8 mouse cellular contexts compared by ENCODE assay signal in the genomic region with DNA sequence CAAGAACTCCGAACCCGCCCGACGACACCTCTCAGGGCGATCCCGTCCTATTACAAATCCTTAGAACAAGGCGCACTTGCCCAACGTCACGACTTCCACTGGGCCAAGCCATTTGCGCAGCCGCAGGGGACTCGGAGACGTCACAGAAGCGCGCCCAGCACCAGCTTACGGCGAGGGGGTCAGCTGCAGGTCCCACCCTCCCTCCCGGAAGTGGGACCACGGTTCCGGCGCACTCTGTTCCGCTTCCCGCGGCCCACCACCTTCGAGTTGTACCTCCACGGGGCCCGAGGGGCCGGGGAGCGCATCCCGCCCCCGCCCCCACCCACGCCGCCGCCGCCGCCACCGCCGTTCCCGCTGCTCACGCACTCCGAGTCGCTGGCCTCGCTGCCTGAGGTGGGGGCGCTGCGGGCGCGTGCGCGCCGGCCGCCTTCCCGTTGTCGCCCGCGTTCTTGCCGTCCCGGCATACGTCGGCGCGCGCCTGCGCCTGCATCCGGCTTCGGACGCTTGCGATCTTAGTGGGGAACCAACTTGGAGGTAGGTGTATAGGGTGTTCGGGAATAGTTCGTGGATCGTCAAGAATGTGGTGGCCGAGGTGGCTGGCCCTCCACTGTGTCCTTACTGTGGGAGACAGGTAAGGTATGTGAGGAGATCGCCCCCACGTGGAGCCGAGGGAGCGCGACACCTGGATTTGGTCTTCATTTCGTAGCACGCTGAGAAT. TPM values are rescaled to one million over a fixed set of nuclear protein-coding genes. Genes with fewer than 3 reads are reported as not detected.
DNase-seq lines count a peak whose midpoint lies in the region; ATAC-seq and TF ChIP-seq lines count a peak whose summit lies in the region.

A gene (plus strand): TSS at position 237 of the 718 bp plus-strand sequence.
A gene (minus strand): TSS at position 640 of the 718 bp plus-strand sequence.

- H3K79me3 ChIP-seq in C2C12 (ENCODE audit: low read depth): peaks cover 55% of the 10 kb centered on the region

- H3K9me3 ChIP-seq in erythroblast, embryonic 14.5 days (ENCODE audit: control insufficient read depth, low read length): no peaks in the 10 kb centered on the region
- no peaks in the 10 kb centered on the region for H3K9me3 ChIP-seq in heart, embryonic 11.5 days (replicated peaks; ENCODE audit: control insufficient read depth, low read length)
- no peaks in the 10 kb centered on the region for H3K9me3 ChIP-seq in kidney, postnatal 0 days (replicated peaks; ENCODE audit: low read length)
- no peaks in the 10 kb centered on the region for H3K9me3 ChIP-seq in liver, embryonic 11.5 days (ENCODE audit: control insufficient read depth, low read length)
- no peaks in the 10 kb centered on the region for H3K9me3 ChIP-seq in stomach, embryonic 14.5 days (ENCODE audit: control insufficient read depth, low read depth, low read length)

- peak within 1 kb of the TSS; percentile 75 for H3K4me3 ChIP-seq in C2C12 (ENCODE audit: insufficient read depth, poor library complexity, severe bottlenecking)
- H3K4me3 ChIP-seq in erythroblast, embryonic 14.5 days (replicated peaks): peak within 1 kb of the TSS; percentile 100
- H3K4me3 ChIP-seq in heart, embryonic 11.5 days (ENCODE audit: low read depth, low read length): peak within 1 kb of the TSS; percentile 70
- H3K4me3 ChIP-seq in kidney, postnatal 0 days (replicated peaks; ENCODE audit: low read depth, low read length): peak within 1 kb of the TSS; percentile 80
- peak within 1 kb of the TSS; percentile 78 for H3K4me3 ChIP-seq in liver, embryonic 11.5 days (ENCODE audit: low read depth, low read length)
- peak within 1 kb of the TSS; percentile 59 for H3K4me3 ChIP-seq in stomach, embryonic 14.5 days (ENCODE audit: low read depth, low read length)

- H3K79me2 ChIP-seq in C2C12 (ENCODE audit: control insufficient read depth, insufficient read depth): peaks cover 77% of the 10 kb centered on the region

- H3K4me1 ChIP-seq in erythroblast, embryonic 14.5 days (ENCODE audit: control insufficient read depth): peaks cover 63% of the 10 kb centered on the region
- H3K4me1 ChIP-seq in heart, embryonic 11.5 days (ENCODE audit: control insufficient read depth, insufficient read depth, low read length): peaks cover 13% of the 10 kb centered on the region
- H3K4me1 ChIP-seq in kidney, postnatal 0 days (replicated peaks; ENCODE audit: insufficient read depth, low read length): peaks cover 7% of the 10 kb centered on the region; the same call in 1 of the 2 replicates
- peaks cover 12% of the 10 kb centered on the region for H3K4me1 ChIP-seq in liver, embryonic 11.5 days (replicated peaks; ENCODE audit: control insufficient read depth, insufficient read depth, low read length)
- H3K4me1 ChIP-seq in stomach, embryonic 14.5 days (ENCODE audit: control insufficient read depth, insufficient read depth, low read length): peaks cover 19% of the 10 kb centered on the region

- under 1% methylated on average over 61 of the region's 78 CpGs for WGBS in heart, embryonic 11.5 days (ENCODE audit: insufficient replicate concordance)
- under 1% methylated on average over 53 of the region's 78 CpGs for WGBS in kidney, postnatal 0 days
- under 1% methylated on average over 78 of the region's 78 CpGs for WGBS in liver, embryonic 11.5 days
- 2% methylated on average over 63 of the region's 78 CpGs for WGBS in stomach, embryonic 14.5 days

- H3K4me2 ChIP-seq in heart, embryonic 11.5 days: peak within 1 kb of the TSS; percentile 87
- H3K4me2 ChIP-seq in kidney, postnatal 0 days (ENCODE audit: low read length): peak within 1 kb of the TSS; percentile 84
- H3K4me2 ChIP-seq in liver, embryonic 11.5 days: peak within 1 kb of the TSS; percentile 88
- H3K4me2 ChIP-seq in stomach, embryonic 14.5 days (replicated peaks; ENCODE audit: low read depth, low read length): peak within 1 kb of the TSS; percentile 62

- peak within 1 kb of the TSS; percentile 97 for H3K9ac ChIP-seq in heart, embryonic 11.5 days (ENCODE audit: low read depth, low read length)
- H3K9ac ChIP-seq in kidney, postnatal 0 days (ENCODE audit: low read depth, low read length): peak within 1 kb of the TSS; percentile 87
- H3K9ac ChIP-seq in liver, embryonic 11.5 days (ENCODE audit: low read depth, low read length): peak within 1 kb of the TSS; percentile 78
- peak within 1 kb of the TSS; percentile 83 for H3K9ac ChIP-seq in stomach, embryonic 14.5 days (replicated peaks; ENCODE audit: low read depth, low read length)

- H3K27me3 ChIP-seq in C2C12 (ENCODE audit: control insufficient read depth, insufficient read depth, insufficient read length): no peaks in the 10 kb centered on the region
- no peaks in the 10 kb centered on the region for H3K27me3 ChIP-seq in erythroblast, embryonic 14.5 days (ENCODE audit: control insufficient read depth)
- no peaks in the 10 kb centered on the region for H3K27me3 ChIP-seq in heart, embryonic 11.5 days (ENCODE audit: control insufficient read depth, insufficient read depth, low read length)
- H3K27me3 ChIP-seq in kidney, postnatal 0 days (ENCODE audit: insufficient read depth, low read length): no peaks in the 10 kb centered on the region
- no peaks in the 10 kb centered on the region for H3K27me3 ChIP-seq in liver, embryonic 11.5 days (replicated peaks; ENCODE audit: control insufficient read depth, insufficient read depth, low read length)
- no peaks in the 10 kb centered on the region for H3K27me3 ChIP-seq in stomach, embryonic 14.5 days (ENCODE audit: control insufficient read depth, insufficient read depth, low read length)

- peak; percentile 96 for ATAC-seq in heart, embryonic 11.5 days (replicated peaks; ENCODE audit: insufficient number of reproducible peaks, low FRiP score, low TSS enrichment)
- peak; percentile 97 for ATAC-seq in kidney, postnatal 0 days (replicated peaks; ENCODE audit: low FRiP score, low read depth)
- peak; percentile 95 for ATAC-seq in liver, embryonic 11.5 days (replicated peaks; ENCODE audit: low FRiP score)
- peak; percentile 97 for ATAC-seq in stomach, embryonic 14.5 days (ENCODE audit: insufficient number of reproducible peaks, insufficient read depth, low FRiP score, low read depth)

- TF ChIP-seq CTCF in C2C12 (IDR thresholded peaks at IDR 0.05; ENCODE audit: control insufficient read depth, insufficient read depth, insufficient read length): peak; percentile 59
- TF ChIP-seq CTCF in brain, embryonic 14.5 days (IDR thresholded peaks at IDR 0.05; ENCODE audit: borderline replicate concordance, extremely low read depth, insufficient read depth, insufficient read length): peak; percentile 71
- TF ChIP-seq CTCF in kidney, postnatal 0 days (IDR thresholded peaks at IDR 0.05; ENCODE audit: low read depth): peak; percentile 84

- peaks cover 67% of the 10 kb centered on the region for H3K36me3 ChIP-seq in C2C12 (ENCODE audit: control insufficient read depth, insufficient read depth)
- peaks cover 64% of the 10 kb centered on the region for H3K36me3 ChIP-seq in erythroblast, embryonic 14.5 days (ENCODE audit: control insufficient read depth)
- H3K36me3 ChIP-seq in heart, embryonic 11.5 days (ENCODE audit: control insufficient read depth, insufficient read depth, low read length): peaks cover 28% of the 10 kb centered on the region
- H3K36me3 ChIP-seq in kidney, postnatal 0 days (ENCODE audit: insufficient read depth, low read length): peaks cover 27% of the 10 kb centered on the region
- H3K36me3 ChIP-seq in liver, embryonic 11.5 days (ENCODE audit: control insufficient read depth, insufficient read depth, low read length): peaks cover 21% of the 10 kb centered on the region
- H3K36me3 ChIP-seq in stomach, embryonic 14.5 days (ENCODE audit: control insufficient read depth, insufficient read depth, low read length): peaks cover 39% of the 10 kb centered on the region

- TF ChIP-seq POLR2A in brain, embryonic 14.5 days (IDR thresholded peaks at IDR 0.05; ENCODE audit: borderline replicate concordance, extremely low read depth, insufficient read depth, insufficient read length, poor library complexity, severe bottlenecking): peak; percentile 23; the same call in 1 of the 2 replicates

- peak; percentile 100 for DNase-seq in brain, embryonic 14.5 days (ENCODE audit: low read depth)
- peak; percentile 98 for DNase-seq in kidney, postnatal 0 days (ENCODE audit: low spot score)
- peak; percentile 98 for DNase-seq in liver, embryonic 11.5 days (ENCODE audit: low spot score)
- DNase-seq in naive thymus-derived CD4-positive, alpha-beta T cell, adult 2 months (ENCODE audit: low read depth): peak; percentile 96

- H3K27ac ChIP-seq in heart, embryonic 11.5 days (ENCODE audit: low read depth, low read length): peak within 1 kb of the TSS; percentile 76
- peak within 1 kb of the TSS; percentile 93 for H3K27ac ChIP-seq in kidney, postnatal 0 days
- peak within 1 kb of the TSS; percentile 76 for H3K27ac ChIP-seq in liver, embryonic 11.5 days (ENCODE audit: low read depth, low read length)
- peak within 1 kb of the TSS; percentile 82 for H3K27ac ChIP-seq in stomach, embryonic 14.5 days (ENCODE audit: low read length)

- peak within 1 kb of the TSS; percentile 98 for H3ac ChIP-seq in C2C12 (ENCODE audit: control insufficient read depth, insufficient read length, low read depth)

TF ChIP-seq in C2C12, 6 proteins besides CTCF, POLR2A, EP300 and RAD21:
- peak; percentile 28 for TF ChIP-seq MAX (IDR thresholded peaks at IDR 0.05)
- TF ChIP-seq MYOD1 (IDR thresholded peaks at IDR 0.05; ENCODE audit: control insufficient read depth, insufficient read length, low read depth): no peak

RNA-seq across cellular contexts. Expression of the first gene that starts in this region (rescaled TPM):
- 25.0 TPM for polyA plus RNA-seq in C2C12 (2012; fragmentation: generic; extraction: Trizol)
- polyA plus RNA-seq in brain, embryonic 14.5 days (2012; rRNA removed): 29.2 and 29.4 TPM in 2 replicates
- polyA plus RNA-seq in erythroblast, embryonic 14.5 days (2012): 0.25 and 0.26 TPM in 2 replicates
- 25.0 and 30.2 TPM in 2 replicates for polyA plus RNA-seq in heart, embryonic 11.5 days (2014; fragmentation: Nextera tagmentation; extraction: Ambion mirVana)
- polyA plus RNA-seq in kidney, postnatal 0 days (2015; fragmentation: Nextera tagmentation; extraction: Ambion mirVana): 40.4 and 42.1 TPM in 2 replicates
- polyA plus RNA-seq in liver, embryonic 11.5 days (2014; fragmentation: Nextera tagmentation; extraction: Ambion mirVana): 66.9 and 68.1 TPM in 2 replicates
- 31.9 and 35.4 TPM in 2 replicates for polyA plus RNA-seq in stomach, embryonic 14.5 days (2014; fragmentation: Nextera tagmentation; extraction: Ambion mirVana)

RNA-seq across cellular contexts. Expression of the second gene that starts in this region (rescaled TPM):
- polyA plus RNA-seq in C2C12 (2012; fragmentation: generic; extraction: Trizol): 7.1 TPM
- 41.0 and 55.9 TPM in 2 replicates for polyA plus RNA-seq in brain, embryonic 14.5 days (2012; rRNA removed)
- 1.3 TPM in 2 replicates for polyA plus RNA-seq in erythroblast, embryonic 14.5 days (2012)
- 14.3 and 14.9 TPM in 2 replicates for polyA plus RNA-seq in heart, embryonic 11.5 days (2014; fragmentation: Nextera tagmentation; extraction: Ambion mirVana)
- polyA plus RNA-seq in kidney, postnatal 0 days (2015; fragmentation: Nextera tagmentation; extraction: Ambion mirVana): 12.1 and 12.3 TPM in 2 replicates
- 17.5 and 18.8 TPM in 2 replicates for polyA plus RNA-seq in liver, embryonic 11.5 days (2014; fragmentation: Nextera tagmentation; extraction: Ambion mirVana)
- 17.9 and 20.0 TPM in 2 replicates for polyA plus RNA-seq in stomach, embryonic 14.5 days (2014; fragmentation: Nextera tagmentation; extraction: Ambion mirVana)

Comparison
In these comparisons a context has a peak if more than half of its experiments do, and no peak if none do; other contexts are left out.
1. Peak in every context shown above with its lines: DNase-seq, ATAC-seq, H3K4me3 ChIP-seq and H3K27ac ChIP-seq.
2. RNA of the first gene that starts in this region (polyA plus RNA-seq): 66.9 to 68.1 TPM in liver, embryonic 11.5 days, 40.4 to 42.1 TPM in kidney, postnatal 0 days, 31.9 to 35.4 TPM in stomach, embryonic 14.5 days, 29.2 to 29.4 TPM in brain, embryonic 14.5 days, 25.0 to 30.2 TPM in heart, embryonic 11.5 days and 25.0 TPM in C2C12 (single experiment); 0.25 to 0.26 TPM in erythroblast, embryonic 14.5 days; every median in the first group is over 10 times any median in the second.